Mouse (Mus musculus): ENCODE results near the gene Bbs9. TPM values are rescaled to one million over a fixed set of nuclear protein-coding genes. Genes with fewer than 3 reads are reported as not detected.
A peak's percentile ranks its signal among the peaks of the same experiment; 100 is the strongest.
"Not testable (repeated sequence)": the region's sequence is repeated elsewhere in the genome, so short reads cannot be mapped to it uniquely, and the experiment has no call there.

Gene Bbs9
- polyA plus RNA-seq, 1 experiment = not detected

GRCm38 (mm10) chr9:22445123-22445522 lies 30.4 kb upstream of the Bbs9 start:
- peaks cover 47% of the 10 kb centered on the region for H3K36me3 ChIP-seq (ENCODE audit: control insufficient read depth)
- no peaks in the 10 kb centered on the region for H3K27me3 ChIP-seq (ENCODE audit: control insufficient read depth)
- H3K9me3 ChIP-seq (ENCODE audit: control insufficient read depth, low read length) = no peaks in the 10 kb centered on the region
- TF ChIP-seq TAL1 (IDR thresholded peaks at IDR 0.05; ENCODE audit: low read length) = no peak
- H3K4me3 ChIP-seq (replicated peaks) = no peak overlapping the region
- peaks cover 8% of the 10 kb centered on the region for H3K4me1 ChIP-seq (ENCODE audit: control insufficient read depth)

- peaks cover 68% of the 10 kb centered on the region for H3K36me3 ChIP-seq (ENCODE audit: control insufficient read depth)
- TF ChIP-seq TAL1 (IDR thresholded peaks at IDR 0.05; ENCODE audit: low read length) = no peak
- no peak for TF ChIP-seq GATA1 (IDR thresholded peaks at IDR 0.05; ENCODE audit: low read length)
- peaks cover 13% of the 10 kb centered on the region for H3K4me1 ChIP-seq (ENCODE audit: control insufficient read depth)
- H3K9me3 ChIP-seq (ENCODE audit: control insufficient read depth, low read length) = no peaks in the 10 kb centered on the region
- H3K4me3 ChIP-seq (replicated peaks) = no peak overlapping the region
- H3K27me3 ChIP-seq (ENCODE audit: control insufficient read depth) = no peaks in the 10 kb centered on the region
Observed at GRCm38 (mm10) chr9:22447213-22447612, 28.3 kb upstream of the Bbs9 start.

GRCm38 (mm10) chr9:22448420-22448819 lies 27.1 kb upstream of the Bbs9 start:
- peaks cover 24% of the 10 kb centered on the region for H3K4me1 ChIP-seq (ENCODE audit: control insufficient read depth)
- TF ChIP-seq GATA1 (IDR thresholded peaks at IDR 0.05; ENCODE audit: low read length) (no peak), TAL1 (IDR thresholded peaks at IDR 0.05; ENCODE audit: low read length) (no peak)
- H3K36me3 ChIP-seq (ENCODE audit: control insufficient read depth) = peaks cover 80% of the 10 kb centered on the region
- no peaks in the 10 kb centered on the region for H3K27me3 ChIP-seq (ENCODE audit: control insufficient read depth)
- H3K9me3 ChIP-seq (ENCODE audit: control insufficient read depth, low read length) = no peaks in the 10 kb centered on the region
- no peak overlapping the region for H3K4me3 ChIP-seq (replicated peaks)

- Histone ChIP-seq H3K36me3 (ENCODE audit: control insufficient read depth) (peaks cover 83% of the 10 kb centered on the region), H3K27me3 (ENCODE audit: control insufficient read depth) (no peaks in the 10 kb centered on the region), H3K4me1 (ENCODE audit: control insufficient read depth) (peaks cover 30% of the 10 kb centered on the region), H3K4me3 (replicated peaks) (no peak overlapping the region), H3K9me3 (ENCODE audit: control insufficient read depth, low read length) (no peaks in the 10 kb centered on the region)
- TF ChIP-seq TAL1 (IDR thresholded peaks at IDR 0.05; ENCODE audit: low read length) (no peak), GATA1 (IDR thresholded peaks at IDR 0.05; ENCODE audit: low read length) (no peak)
Observed at GRCm38 (mm10) chr9:22449209-22449608, 26.3 kb upstream of the Bbs9 start.

- peaks cover 94% of the 10 kb centered on the region for H3K36me3 ChIP-seq (ENCODE audit: control insufficient read depth)
- peaks cover 26% of the 10 kb centered on the region for H3K4me1 ChIP-seq (ENCODE audit: control insufficient read depth)
- no peak overlapping the region for H3K4me3 ChIP-seq (replicated peaks)
- no peaks in the 10 kb centered on the region for H3K27me3 ChIP-seq (ENCODE audit: control insufficient read depth)
- TF ChIP-seq GATA1 (IDR thresholded peaks at IDR 0.05; ENCODE audit: low read length) = no peak
- TF ChIP-seq TAL1 (IDR thresholded peaks at IDR 0.05; ENCODE audit: low read length) = no peak
- no peaks in the 10 kb centered on the region for H3K9me3 ChIP-seq (ENCODE audit: control insufficient read depth, low read length)
Observed at GRCm38 (mm10) chr9:22452697-22453096, 22.8 kb upstream of the Bbs9 start.

- Histone ChIP-seq H3K36me3 (ENCODE audit: control insufficient read depth) (peaks cover 92% of the 10 kb centered on the region), H3K27me3 (ENCODE audit: control insufficient read depth) (no peaks in the 10 kb centered on the region), H3K4me3 (replicated peaks) (peak overlapping the region; percentile 12), H3K9me3 (ENCODE audit: control insufficient read depth, low read length) (no peaks in the 10 kb centered on the region), H3K4me1 (ENCODE audit: control insufficient read depth) (peaks cover 26% of the 10 kb centered on the region)
- TF ChIP-seq TAL1 (IDR thresholded peaks at IDR 0.05; ENCODE audit: low read length) (peak; percentile 32; the same call in 1 of the 3 replicates), GATA1 (IDR thresholded peaks at IDR 0.05; ENCODE audit: low read length) (no peak)
Observed at GRCm38 (mm10) chr9:22453501-22453924, 22.0 kb upstream of the Bbs9 start.

- not testable (repeated sequence) for H3K9me3 ChIP-seq (ENCODE audit: control insufficient read depth, low read length); H3K27me3 ChIP-seq (ENCODE audit: control insufficient read depth)
- peaks cover 91% of the 10 kb centered on the region for H3K36me3 ChIP-seq (ENCODE audit: control insufficient read depth)
- H3K4me3 ChIP-seq (replicated peaks) = peak within 1 kb of the TSS; percentile 12
- peaks cover 26% of the 10 kb centered on the region for H3K4me1 ChIP-seq (ENCODE audit: control insufficient read depth)
Observed at GRCm38 (mm10) chr9:22453990-22454389, 21.5 kb upstream of the Bbs9 start, which contains the start of gene Gm17545. Gene Gm17545 (plus strand): TSS chr9:22454290.

GRCm38 (mm10) chr9:22455041-22455440 lies 20.5 kb upstream of the Bbs9 start:
- no peak for TF ChIP-seq TAL1 (IDR thresholded peaks at IDR 0.05; ENCODE audit: low read length)
- TF ChIP-seq GATA1 (IDR thresholded peaks at IDR 0.05; ENCODE audit: low read length) = no peak
- no peaks in the 10 kb centered on the region for H3K9me3 ChIP-seq (ENCODE audit: control insufficient read depth, low read length)
- peaks cover 82% of the 10 kb centered on the region for H3K36me3 ChIP-seq (ENCODE audit: control insufficient read depth)
- no peaks in the 10 kb centered on the region for H3K27me3 ChIP-seq (ENCODE audit: control insufficient read depth)
- no peak overlapping the region for H3K4me3 ChIP-seq (replicated peaks)
- H3K4me1 ChIP-seq (ENCODE audit: control insufficient read depth) = peaks cover 26% of the 10 kb centered on the region

- no peak overlapping the region for H3K4me3 ChIP-seq (replicated peaks)
Observed at GRCm38 (mm10) chr9:22457142-22457835, 18.2 kb upstream of the Bbs9 start.

GRCm38 (mm10) chr9:22461946-22462345 lies 13.6 kb upstream of the Bbs9 start:
- Histone ChIP-seq H3K4me1 (ENCODE audit: control insufficient read depth) (peaks cover 4% of the 10 kb centered on the region), H3K27me3 (ENCODE audit: control insufficient read depth) (no peaks in the 10 kb centered on the region), H3K36me3 (ENCODE audit: control insufficient read depth) (peaks cover 63% of the 10 kb centered on the region), H3K4me3 (replicated peaks) (no peak overlapping the region), H3K9me3 (ENCODE audit: control insufficient read depth, low read length) (no peaks in the 10 kb centered on the region)
- TF ChIP-seq GATA1 (IDR thresholded peaks at IDR 0.05; ENCODE audit: low read length) = no peak
- no peak for TF ChIP-seq TAL1 (IDR thresholded peaks at IDR 0.05; ENCODE audit: low read length)

More at GRCm38 (mm10) chr9:22457142-22457835, 18.2 kb upstream of the Bbs9 start:
- H3K27me3 ChIP-seq (ENCODE audit: control insufficient read depth) = no peaks in the 10 kb centered on the region
- H3K4me1 ChIP-seq (ENCODE audit: control insufficient read depth) = peaks cover 21% of the 10 kb centered on the region
- no peaks in the 10 kb centered on the region for H3K9me3 ChIP-seq (ENCODE audit: control insufficient read depth, low read length)
- TF ChIP-seq GATA1 (IDR thresholded peaks at IDR 0.05; ENCODE audit: low read length) (no peak), TAL1 (IDR thresholded peaks at IDR 0.05; ENCODE audit: low read length) (no peak)
- peaks cover 77% of the 10 kb centered on the region for H3K36me3 ChIP-seq (ENCODE audit: control insufficient read depth)

Data from erythroblast, embryonic 14.5 days (primary cell).